Mouse (Mus musculus) embryonic fibroblast, embryonic 13.5 days (primary cell): Measurements from ENCODE around the gene Acer1.
A peak's percentile ranks its signal among the peaks of the same experiment; 100 is the strongest.

Experiments used
- CTCF ChIP-seq: IDR thresholded peaks from 2 replicates; pipeline ENCODE4 v1.5.1; 2011; ENCODE audit warnings: mild to moderate bottlenecking, control low read depth, low read length, moderate library complexity, borderline replicate concordance; ENCODE audit not compliant: insufficient read depth
- POLR2A ChIP-seq: IDR thresholded peaks from 2 replicates; pipeline ENCODE4 v1.6.1; 2011; ENCODE audit warnings: low read depth, mild to moderate bottlenecking, control low read depth, low read length, moderate library complexity

DNA sequence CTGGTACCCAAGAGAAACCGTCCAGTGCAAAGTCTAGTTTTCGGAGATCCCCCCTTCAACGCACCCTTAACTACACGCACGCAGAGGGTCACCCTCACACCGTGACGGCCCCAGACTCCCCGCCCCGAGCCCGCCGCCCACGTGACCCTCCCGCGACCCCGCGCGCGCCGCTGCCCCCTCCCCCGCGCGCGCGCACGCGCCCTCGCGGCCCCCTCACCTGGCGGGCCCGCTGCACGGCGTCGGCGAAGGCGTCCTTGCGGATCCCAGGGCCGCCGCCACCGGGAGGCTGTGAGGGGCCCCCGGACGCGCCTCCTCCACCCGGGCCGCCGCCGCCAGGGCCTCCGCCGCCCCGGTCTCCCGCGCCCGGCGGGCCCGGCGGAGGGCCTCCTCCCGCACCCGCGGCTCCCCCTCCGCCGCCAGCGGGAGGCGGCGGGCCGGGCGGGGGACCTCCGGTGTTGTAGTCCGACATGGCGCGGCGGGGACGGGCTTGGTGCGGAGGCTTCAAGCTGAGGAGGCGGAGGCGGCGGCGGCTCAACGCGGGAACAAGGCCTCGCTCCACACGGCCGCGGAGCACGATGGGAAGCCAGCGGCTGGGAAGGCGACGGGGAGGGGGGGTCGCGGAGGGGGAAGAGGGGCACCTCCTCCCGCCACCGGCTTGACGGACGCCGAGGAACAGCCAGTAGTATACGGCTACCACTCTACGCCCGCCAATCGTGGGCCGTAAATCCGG lies 49.2 kb upstream of the Acer1 start, which contains the start of gene Khsrp:
- TF ChIP-seq CTCF (no peak), POLR2A (peak; percentile 59; the same call in 1 of the 2 replicates)
